Mouse (Mus musculus) gastrocnemius, postnatal 25 days (tissue): Measurements from ENCODE around the gene Grhl3. TPM values are rescaled to one million over a fixed set of nuclear protein-coding genes. Genes with fewer than 3 reads are reported as not detected.

Experiments
- DNase-seq: peaks from one replicate; pipeline ENCODE4 v3.0.0; 2022
- total RNA-seq, 2 experiments: library from RNA; stranded (reverse); gene quantifications; 1 replicate in 1 of 2; 2 replicates in 1 of 2; pipeline ENCODE4 v1.2.3; 2021

Grhl3 gene
- total RNA-seq, 2 experiments from 2014 or later: 0.10 TPM; not detected in 1

DNA sequence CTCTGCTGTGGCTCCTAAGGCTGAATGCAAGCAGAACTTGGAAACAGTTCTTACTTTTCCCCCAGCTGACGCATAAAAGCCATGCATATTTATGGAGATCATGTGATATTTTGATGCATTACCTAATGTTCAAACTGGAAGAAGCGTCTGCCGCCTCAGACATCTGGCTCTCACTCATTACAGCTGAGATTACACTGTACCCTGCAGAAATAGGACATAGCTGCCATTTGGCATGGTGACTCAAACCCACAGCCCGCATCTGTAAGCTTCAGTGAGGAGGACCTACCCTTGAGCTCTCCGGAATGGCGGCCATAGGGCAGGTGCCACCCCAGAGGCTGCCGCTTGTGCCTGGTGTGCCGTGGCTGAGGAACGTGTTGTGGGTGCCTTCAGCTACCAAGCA, 42.2 kb downstream of the Grhl3 start:
- no peak for DNase-seq

DNA sequence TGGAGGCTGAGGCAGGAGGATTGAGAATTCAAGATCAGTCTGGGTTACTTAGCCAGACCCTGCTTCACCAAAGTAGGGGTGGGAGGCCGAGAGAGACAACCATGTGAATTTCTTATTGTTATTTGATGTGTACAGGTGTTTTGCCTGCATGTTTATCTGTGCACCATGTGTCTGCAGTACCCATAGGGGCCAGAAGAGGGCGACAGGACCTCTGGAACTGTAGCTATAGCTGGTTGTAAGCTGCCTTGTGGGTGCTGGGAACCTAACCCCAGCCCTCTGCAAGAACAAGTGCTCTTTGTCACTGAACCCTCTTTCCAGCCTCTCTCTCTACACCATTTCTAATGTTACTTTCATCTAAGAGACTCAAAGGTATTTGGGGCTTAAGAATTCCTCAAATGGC, 43.2 kb downstream of the Grhl3 start:
- DNase-seq: no peak

DNA sequence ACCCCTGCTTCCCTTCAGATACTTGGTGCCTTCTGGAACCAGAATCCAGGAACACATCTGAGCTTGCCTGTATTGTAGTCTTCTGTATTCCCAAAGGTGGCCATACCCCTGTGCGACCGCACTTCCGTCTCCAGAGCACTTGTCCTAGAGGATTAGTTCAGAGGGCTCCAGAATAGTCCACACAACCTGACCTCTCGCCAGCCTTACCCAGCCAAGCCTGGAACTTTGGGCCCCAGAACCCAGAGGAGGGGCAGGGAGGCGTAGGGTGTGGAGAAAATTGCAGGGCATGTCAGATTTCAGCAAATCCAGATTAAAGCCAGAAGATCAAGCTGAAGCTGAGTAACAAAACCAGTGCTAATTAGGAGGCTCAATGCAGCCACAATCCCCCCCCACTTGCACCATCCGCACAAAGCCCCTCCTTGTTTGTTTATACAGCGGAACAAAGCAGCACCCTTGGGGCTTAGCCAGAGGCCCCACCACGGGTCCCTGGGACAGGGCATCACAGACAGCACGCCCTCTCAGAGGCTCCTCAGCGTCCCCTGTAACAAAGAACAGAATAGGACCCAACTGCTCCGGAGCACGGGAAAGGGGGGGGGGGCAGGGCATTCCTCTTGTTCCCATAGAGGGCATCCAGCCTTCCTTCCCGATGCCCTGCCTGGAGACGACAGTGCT, 47.3 kb downstream of the Grhl3 start:
- no peak for DNase-seq

DNA sequence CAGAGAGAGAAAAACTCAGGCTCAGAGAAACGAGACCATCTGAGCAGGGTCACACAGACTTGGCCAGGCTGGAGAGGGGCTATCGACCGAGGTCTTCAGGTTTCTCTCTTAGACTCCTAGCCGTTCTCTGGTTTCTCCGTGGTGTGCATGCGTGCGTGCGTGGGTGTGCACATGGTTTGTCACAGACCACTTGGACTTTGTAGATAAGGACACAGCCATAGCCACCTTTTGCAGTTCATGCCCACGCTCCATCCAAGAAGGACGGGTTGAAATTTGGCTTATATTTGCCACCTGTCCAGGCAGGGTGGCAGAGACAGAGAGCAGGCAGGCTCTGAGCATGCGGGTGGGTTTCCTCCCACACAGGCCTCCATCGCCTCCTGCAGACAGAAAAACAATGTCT, 48.4 kb downstream of the Grhl3 start:
- no peak for DNase-seq

DNA sequence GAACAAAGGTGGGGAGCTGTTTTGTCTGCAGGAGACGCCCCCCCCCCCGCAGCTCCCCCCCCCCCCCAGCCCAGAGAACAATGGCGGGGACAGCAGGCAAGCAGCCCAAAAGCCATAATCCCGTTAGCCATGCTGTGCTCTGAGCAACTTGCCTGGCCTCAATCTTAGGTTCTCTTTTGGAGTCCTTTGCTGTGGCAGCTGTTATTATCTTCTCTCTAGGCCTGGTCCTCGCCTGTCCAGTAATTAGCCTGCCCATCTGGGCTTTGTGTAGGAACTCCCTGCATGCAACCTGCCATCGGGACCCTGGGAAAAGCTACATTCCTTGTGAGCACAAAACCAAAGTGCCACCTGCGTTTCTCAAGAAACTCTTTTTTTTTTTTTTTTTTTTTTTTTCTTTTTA, 49.5 kb downstream of the Grhl3 start:
- DNase-seq: no peak

DNA sequence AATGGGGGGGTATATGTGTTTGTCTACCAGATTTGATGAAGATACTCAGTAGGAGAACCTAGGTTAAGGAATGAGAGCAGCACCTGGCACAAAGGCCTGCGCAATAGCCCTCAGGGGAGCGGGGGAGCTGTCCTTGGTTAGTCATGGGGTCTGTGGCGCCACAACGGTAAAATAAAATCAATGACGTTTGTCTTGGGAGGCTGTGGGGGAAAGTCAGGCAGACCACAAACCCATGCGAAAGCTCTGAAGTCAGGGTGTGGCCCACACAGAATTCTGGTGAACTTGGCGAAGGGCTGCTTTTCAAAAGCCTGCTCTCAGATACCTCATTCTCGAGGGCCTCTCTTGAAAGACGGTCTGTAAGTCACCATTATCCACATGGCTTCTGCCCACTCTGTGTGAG, 53.0 kb downstream of the Grhl3 start:
- no peak for DNase-seq

DNA sequence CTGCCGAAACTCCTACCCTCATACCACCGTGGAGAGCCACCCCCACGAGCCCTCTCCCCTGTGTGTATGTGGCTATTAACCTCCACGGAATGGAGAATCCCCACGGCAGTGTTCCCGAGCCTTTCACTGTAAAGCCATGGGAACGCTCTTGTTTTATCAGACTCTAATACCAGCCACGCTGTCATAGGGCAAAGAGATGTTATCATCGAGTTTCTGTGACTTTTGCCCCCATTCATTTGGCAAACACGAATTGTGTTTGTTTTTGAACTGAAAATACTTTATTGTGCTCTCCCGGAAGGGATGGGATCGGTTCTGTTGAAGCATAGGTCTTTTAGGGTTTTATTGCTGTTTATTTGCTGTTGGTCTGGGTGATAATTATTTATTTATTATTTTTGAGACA, 55.3 kb downstream of the Grhl3 start:
- no peak for DNase-seq

DNA sequence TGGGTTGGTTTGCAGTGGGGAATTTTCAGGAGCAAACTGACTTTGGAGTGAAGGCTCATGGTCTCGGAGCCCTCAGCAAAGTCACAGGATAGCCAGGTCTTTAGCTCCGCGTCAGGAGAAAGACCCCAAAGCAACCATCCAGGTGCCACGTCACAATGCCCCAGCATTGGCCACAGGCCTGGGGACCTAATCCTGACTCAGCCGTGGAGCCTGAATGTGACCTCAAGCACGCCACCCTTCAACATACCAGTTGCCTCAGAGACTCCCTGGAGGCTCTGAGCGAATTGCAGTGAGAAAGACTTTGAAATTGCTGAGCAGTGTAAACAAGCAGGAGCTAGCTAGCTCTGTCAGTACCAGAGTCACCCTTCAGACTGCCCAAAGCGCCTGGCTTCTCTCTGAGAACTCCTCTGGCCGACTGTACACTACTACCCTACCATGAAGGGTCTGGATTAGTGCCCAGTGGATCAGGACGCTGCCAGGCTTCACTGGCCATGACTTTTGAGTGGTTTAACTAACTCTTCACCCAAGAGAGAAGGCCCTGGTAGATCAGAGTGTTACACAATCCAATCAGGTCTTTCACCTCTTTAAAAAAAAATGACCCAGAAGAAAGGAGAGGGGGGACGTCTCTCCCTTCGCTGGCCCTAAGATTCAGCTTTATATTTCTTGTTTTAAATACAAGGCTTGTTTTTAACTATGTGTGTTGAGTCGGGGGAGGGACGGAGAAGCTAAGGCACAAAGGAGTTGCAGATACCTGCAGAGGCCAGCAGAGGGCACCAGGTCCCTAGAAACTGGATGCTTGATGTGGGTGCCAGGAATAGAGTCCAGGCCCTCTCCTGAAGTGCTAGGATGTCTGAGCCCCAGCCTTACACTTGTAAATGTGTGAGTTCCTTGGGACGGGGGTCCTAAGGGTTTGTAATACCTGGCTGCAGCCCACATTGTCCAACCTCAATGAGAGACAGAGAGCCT, 56.8 kb downstream of the Grhl3 start:
- DNase-seq: peak; percentile 28

DNA sequence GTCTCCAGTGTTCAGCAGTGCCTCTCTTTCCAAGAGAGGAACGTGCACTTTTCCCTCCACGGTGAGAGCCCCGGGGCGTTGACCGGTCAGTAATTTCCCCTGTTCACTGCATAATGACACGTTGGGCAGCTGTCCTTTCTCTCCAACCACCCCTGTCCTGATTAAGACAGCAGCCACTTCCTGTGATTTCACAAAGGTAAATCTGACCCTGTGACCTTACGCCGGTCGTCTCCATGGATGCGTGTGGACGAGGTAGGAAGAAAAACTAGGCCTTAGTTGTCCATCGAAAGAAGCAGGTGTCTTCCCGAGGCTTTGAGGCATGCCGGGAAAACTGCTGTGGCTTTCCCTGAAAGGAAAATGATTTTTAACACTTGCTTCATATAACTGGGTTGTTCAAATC, 58.5 kb downstream of the Grhl3 start:
- DNase-seq: no peak

DNA sequence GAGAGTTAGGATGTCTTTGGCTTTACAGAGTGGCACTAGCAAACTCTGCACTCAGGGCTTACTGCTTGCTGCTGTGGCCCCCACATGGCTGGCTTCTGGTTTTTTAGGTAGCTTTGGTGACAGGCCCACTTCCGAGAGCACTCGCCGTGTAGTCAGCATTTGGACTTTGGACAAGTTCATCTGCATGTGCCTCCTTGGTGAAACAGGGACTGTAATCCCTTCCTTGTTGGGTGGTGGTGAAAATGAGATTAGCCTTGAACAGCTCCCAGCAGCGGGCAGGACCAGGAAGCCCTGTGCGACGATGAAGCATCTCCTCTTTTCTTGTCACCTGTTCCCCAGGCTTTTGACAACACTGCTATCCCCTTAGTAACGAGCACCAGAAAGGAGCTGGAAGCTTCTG, 59.6 kb downstream of the Grhl3 start:
- no peak for DNase-seq

DNA sequence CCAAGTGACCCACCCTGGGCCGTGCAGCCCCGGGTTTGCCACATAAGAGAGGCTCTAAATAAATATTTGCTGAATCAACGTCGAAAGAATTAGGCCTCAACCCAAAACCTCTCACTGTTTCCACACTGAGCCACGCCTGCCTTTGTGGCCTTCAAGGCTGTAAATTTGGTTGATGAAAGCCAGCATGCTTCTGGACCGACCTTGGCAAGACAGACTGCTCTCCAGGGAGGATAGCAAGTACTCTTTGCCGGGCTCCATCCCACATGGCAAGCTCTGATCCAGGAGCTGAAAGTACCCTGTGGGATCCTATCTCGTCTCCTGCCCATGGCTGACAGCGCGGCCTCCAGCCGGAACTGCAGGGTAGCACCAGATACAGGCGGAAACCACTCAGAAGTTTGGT, 63.9 kb downstream of the Grhl3 start:
- no peak for DNase-seq

DNA sequence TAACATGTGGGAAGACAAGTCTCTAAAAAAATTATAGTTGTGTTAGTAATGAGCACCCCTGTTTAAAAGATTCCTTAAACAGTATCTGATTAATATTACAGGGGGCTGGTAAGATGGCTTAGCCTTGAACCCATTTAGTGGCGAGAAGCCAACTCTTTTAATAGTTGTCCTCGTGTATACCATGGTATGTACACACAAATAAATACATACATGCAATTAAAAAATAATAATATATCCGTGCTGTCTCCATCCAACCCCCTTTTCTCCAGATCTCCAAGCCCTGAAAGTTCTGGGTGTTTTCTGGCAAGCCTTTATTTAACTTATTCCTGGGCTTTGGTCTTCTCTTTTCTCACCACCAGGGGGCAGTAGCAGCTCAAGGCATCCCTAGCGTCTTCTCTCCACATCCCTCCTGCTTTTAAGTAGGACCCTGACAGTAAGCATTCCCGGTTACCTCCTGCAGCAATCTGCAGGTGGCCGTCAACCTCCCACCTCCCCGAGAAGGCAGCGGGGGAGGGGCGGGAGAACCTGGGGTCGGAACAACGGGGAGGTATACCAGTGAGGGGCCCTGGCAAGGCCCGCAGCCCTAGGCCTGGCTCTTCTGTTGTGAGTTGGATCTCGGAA, 64.9 kb downstream of the Grhl3 start:
- peak; percentile 24 for DNase-seq

DNA sequence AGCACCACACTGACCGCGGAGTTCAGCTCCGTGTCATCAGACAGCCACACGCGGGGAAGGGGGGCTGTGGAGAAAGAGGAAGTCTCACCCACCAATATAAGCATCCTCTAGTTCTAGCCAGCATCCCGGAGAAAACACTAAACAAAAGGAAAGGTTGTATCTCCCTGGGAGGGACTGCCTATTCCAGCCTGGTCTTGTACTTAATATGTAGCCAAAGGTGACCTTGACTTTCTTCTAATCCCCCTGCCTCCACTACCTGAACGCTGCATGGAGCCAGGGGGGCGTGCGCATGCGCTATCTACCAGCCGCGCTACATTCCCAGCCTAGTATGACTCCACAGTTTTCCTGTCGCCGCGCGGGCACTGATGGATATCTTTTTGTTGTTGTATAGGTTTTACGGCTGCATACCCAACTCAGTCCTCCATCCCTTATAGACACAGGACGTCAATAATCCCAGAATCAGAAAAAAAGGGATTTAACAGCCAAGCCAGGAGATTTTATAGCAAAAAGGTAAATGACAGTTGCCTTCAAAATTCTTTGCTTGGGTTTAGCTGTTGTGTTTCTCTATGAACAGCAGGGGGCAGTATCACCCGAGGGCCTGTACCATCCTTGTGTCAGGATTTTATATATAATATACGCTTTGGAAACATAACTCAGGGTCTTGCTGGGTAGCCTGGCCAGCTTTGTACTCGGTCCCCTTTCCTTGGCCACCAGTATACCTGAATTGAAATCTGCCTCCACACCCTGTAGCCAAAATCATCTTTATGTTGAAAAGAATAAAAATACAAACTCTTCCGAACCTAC, 65.7 kb downstream of the Grhl3 start:
- no peak for DNase-seq

DNA sequence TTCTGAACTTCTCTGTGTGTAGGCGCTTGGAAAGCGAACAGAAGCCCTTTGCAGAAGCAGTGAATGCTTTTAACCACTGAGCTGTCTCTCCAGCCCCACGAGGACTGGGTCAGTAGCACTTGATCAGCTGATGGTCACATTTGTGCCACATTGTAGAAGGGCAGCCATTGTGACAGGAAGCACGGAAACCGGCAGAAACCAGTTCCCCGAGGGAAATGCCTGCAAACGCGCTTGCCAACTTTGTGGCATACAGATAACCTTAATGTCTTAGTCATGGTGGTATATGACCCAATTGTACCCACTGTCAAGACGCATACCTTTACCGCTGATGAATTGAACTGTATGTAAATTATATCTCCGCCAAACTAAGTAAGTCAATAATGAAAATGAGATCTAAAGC, 67.6 kb downstream of the Grhl3 start:
- DNase-seq: no peak

DNA sequence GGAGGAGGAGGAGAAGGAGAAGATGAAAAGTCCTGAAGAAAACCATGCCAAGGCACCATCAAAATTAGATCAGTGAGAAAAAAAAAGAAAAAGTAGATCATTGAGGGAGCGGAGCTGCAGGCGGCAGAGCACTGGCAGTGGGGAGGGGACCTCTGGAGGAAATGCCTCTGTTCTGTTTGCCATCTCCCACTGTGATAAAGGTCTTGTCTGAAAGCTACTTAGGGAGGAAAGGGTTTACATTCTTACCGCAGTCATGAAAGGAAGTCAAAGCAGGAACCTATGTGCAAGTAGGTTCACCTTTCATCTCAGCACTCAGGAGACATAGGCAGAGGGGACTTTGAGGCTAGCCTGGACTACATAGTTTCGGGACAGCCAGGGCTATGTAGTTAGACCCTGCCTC, 71.8 kb downstream of the Grhl3 start:
- no peak for DNase-seq

DNA sequence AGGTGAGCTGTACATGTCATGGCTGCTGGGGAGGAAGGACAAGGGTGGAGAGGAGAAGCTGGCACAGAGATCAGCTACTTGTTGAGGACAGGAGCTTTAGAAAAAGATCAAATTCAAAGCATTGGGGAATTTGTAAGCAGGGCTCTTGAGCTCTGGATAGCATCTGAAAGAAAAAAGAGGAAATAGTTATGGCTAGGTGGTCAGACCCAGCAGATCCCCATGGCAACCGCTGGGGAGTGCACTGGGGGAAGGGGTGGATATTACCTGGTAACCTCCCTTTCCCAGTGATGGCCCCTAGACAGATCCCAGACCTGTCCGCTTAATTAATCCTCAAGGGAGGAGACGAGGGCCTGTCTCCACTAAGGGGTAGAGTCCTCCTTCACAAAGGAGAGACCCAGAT, 73.6 kb downstream of the Grhl3 start:
- DNase-seq: no peak

DNA sequence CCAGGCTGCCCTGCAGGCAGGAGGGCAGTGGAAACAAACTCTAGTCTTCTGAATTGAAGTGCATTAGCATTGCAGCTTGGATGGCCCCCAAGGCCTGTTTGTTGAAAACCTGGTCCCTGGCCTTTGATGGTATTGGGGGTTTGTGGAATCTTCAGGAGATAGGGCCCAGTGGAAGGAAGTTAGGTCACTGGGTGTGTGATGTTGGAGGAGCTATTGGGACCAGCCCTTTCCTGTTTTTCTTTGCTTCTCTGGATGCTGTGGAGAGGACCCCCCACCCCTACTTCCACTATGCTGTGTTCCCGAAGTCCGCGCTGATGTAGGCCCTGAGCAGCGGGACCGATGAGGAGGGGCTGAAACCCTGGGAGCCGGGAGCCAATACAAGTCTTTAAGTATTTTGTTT, 75.3 kb downstream of the Grhl3 start:
- no peak for DNase-seq

DNA sequence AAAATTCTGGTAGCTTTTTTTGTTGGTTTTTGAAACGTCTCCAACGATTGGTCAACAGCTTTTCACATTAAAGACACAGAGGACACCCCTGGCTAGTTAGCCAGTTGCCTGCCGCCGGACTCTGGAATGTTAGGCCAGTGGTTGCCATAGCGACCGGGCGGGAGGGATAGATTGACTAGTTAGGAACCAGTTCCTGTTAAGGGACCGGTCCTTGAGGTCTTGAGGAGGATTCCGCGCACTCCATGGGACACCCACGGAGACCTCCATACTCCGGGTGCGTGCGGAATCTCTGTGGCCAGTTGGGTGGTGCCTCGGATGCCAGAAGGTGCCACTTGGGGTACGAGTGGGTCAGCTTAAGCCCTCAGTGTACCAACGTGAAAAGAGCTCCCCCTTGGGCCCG, 77.6 kb downstream of the Grhl3 start:
- peak; percentile 13 for DNase-seq

DNA sequence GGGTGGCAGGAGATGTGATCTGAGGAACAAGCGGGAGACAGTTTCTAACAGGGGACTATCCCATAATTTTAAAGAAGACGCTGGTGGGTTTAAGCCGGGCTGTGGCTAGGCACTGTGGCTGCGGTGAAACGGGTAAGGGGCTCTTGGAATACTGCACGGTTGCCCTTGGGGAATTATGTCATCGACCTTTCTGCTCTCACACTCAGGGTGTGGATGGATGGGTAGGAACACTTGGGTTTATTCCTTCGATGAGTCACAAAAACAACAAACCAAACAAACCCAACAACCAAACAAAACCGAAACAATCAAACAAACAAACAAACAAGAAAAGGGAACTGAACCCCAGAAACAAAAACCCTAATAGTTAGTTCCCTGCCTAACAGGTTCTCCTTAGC, 78.0 kb downstream of the Grhl3 start:
- no peak for DNase-seq

DNA sequence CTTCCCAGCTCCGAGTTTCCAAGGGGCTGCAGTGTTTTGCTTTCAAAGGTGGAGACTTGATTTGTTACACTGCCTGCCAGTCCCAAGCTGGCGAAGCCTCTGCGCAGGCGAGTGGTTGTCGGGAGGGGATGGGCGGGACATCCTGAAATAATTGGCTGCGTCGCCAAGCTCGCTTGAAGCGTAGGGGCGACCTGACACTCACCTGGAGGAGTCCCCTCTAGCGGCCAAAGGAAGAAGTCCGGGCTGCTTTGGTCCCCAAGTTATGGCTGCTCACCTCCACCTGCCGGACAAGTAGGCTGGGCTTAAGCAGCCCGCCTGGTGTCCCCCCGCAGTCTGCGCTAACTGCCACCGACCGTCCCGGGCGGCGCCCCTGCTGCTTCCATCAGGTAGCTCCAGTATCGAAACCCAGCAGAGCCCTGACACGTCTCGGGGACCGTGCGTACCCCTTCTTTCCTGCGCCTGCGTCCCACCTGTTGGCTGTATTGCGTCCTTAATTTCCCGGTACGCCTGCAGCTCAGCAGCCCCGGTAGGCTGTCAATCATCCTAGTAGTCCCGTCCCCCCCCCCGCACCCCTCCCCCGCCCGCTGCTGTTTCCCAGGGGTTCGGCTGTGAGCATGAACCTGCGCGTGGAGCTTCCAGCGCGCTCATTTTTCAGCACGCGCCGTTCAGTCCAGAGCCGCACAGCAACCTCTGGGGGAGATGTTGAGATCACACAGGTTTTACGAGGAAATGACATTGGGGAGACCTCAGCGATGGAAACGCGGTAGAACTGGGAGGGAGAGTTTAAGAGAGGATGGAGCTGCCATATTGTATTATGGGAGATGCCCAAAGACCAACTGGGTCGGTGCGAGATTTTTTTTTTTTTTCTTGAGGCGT, 78.7 kb downstream of the Grhl3 start, which contains the start of the genes Stpg1 and Nipal3:
Gene Stpg1, plus strand, starts transcription at position 270 of the 876 bp plus-strand sequence.
Gene Nipal3, minus strand, starts transcription at position 518 of the 876 bp plus-strand sequence.
- peak; percentile 90 for DNase-seq
